Mouse (Mus musculus) kidney, embryonic 15.5 days (tissue): ENCODE results near the gene Gpr65. TPM values are rescaled to one million over a fixed set of nuclear protein-coding genes. Genes with fewer than 3 reads are reported as not detected.

Experiments used
- polyA plus RNA-seq: library from polyadenylated mRNA; unstranded; fragments of >200 nt; fragmentation: Nextera tagmentation; extraction: Ambion mirVana; gene quantifications from 2 replicates; pipeline ENCODE4 v1.2.1, GENCODE M21; 2015

The Gpr65 gene
- polyA plus RNA-seq, 1 experiment from 2014 or later = 1.6 TPM

Other genes with a start within 250 kb of the Gpr65 start
- gene Galc, start 9.2 kb upstream of the Gpr65 start, polyA plus RNA-seq = 13.4 and 13.5 TPM in 2 replicates